Mouse (Mus musculus): ENCODE measurements around the gene Aff3.
A peak's percentile ranks its signal among the peaks of the same experiment; 100 is the strongest.

Aff3 gene

GRCm38 (mm10) chr1:38601802-38602508 is 62.8 kb downstream of the Aff3 start:
- peak; percentile 22 to 27 for DNase-seq (ENCODE audit: low spot score in 2 of 2)

GRCm38 (mm10) chr1:38595311-38595710 is 69.4 kb downstream of the Aff3 start:
- DNase-seq (ENCODE audit: low spot score in 2 of 2): no peak

- DNase-seq (ENCODE audit: low spot score in 2 of 2): no peak
Measured at GRCm38 (mm10) chr1:38594766-38595165, 70.0 kb downstream of the Aff3 start.

GRCm38 (mm10) chr1:38591194-38591593 is 73.6 kb downstream of the Aff3 start:
- DNase-seq (ENCODE audit: low spot score in 2 of 2): no peak

- no peak for DNase-seq (ENCODE audit: low spot score in 2 of 2)
Measured at GRCm38 (mm10) chr1:38588741-38589140, 76.0 kb downstream of the Aff3 start.

GRCm38 (mm10) chr1:38582328-38582727 is 82.4 kb downstream of the Aff3 start:
- DNase-seq (ENCODE audit: low spot score in 2 of 2): no peak

- no peak for DNase-seq (ENCODE audit: low spot score in 2 of 2)
Measured at GRCm38 (mm10) chr1:38580572-38580971, 84.2 kb downstream of the Aff3 start.

- DNase-seq (ENCODE audit: low spot score in 2 of 2): no peak
Measured at GRCm38 (mm10) chr1:38578339-38578738, 86.4 kb downstream of the Aff3 start.

- DNase-seq (ENCODE audit: low spot score in 2 of 2): no peak
Measured at GRCm38 (mm10) chr1:38567791-38568190, 97.0 kb downstream of the Aff3 start.

GRCm38 (mm10) chr1:38566101-38566678 is 98.6 kb downstream of the Aff3 start:
- no peak for DNase-seq (ENCODE audit: low spot score in 2 of 2)

- DNase-seq (ENCODE audit: low spot score in 2 of 2): no peak
Measured at GRCm38 (mm10) chr1:38565295-38565777, 99.4 kb downstream of the Aff3 start.

- DNase-seq (ENCODE audit: low spot score in 2 of 2): no peak
Measured at GRCm38 (mm10) chr1:38562397-38563199, 102.2 kb downstream of the Aff3 start.

- DNase-seq (ENCODE audit: low spot score in 2 of 2): no peak
Measured at GRCm38 (mm10) chr1:38561331-38561730, 103.4 kb downstream of the Aff3 start.

- no peak for DNase-seq (ENCODE audit: low spot score in 2 of 2)
Measured at GRCm38 (mm10) chr1:38560666-38561065, 104.1 kb downstream of the Aff3 start.

- peak in 1 of 2 experiments; percentile 10 for DNase-seq (ENCODE audit: low spot score in 2 of 2)
Measured at GRCm38 (mm10) chr1:38557615-38558014, 107.1 kb downstream of the Aff3 start.

- DNase-seq (ENCODE audit: low spot score in 2 of 2): no peak
Measured at GRCm38 (mm10) chr1:38554546-38554945, 110.2 kb downstream of the Aff3 start.

GRCm38 (mm10) chr1:38553090-38553489 is 111.7 kb downstream of the Aff3 start:
- no peak for DNase-seq (ENCODE audit: low spot score in 2 of 2)

GRCm38 (mm10) chr1:38550579-38550978 is 114.2 kb downstream of the Aff3 start:
- DNase-seq (ENCODE audit: low spot score in 2 of 2): no peak

- DNase-seq (ENCODE audit: low spot score in 2 of 2): no peak
Measured at GRCm38 (mm10) chr1:38548671-38549661, 115.8 kb downstream of the Aff3 start.

- DNase-seq (ENCODE audit: low spot score in 2 of 2): no peak
Measured at GRCm38 (mm10) chr1:38547685-38548084, 117.1 kb downstream of the Aff3 start.

GRCm38 (mm10) chr1:38546696-38547095 is 118.1 kb downstream of the Aff3 start:
- DNase-seq (ENCODE audit: low spot score in 2 of 2): no peak

All from spleen, postnatal 36 days (tissue).